Mouse (Mus musculus) MEL (cell line): ENCODE results near the gene Ptma. TPM values are rescaled to one million over a fixed set of nuclear protein-coding genes. Genes with fewer than 3 reads are reported as not detected.

ENCODE experiments used
- DNase-seq: peaks from one replicate; pipeline ENCODE4 v3.0.0; 2011; ENCODE audit warnings: low read depth, low spot score
- H3K27ac ChIP-seq: 2 replicates; pipeline ENCODE4 v1.5.1; 2012; ENCODE audit warnings: low read depth, mild to moderate bottlenecking, control low read depth, low read length, moderate library complexity; ENCODE audit not compliant: control insufficient read depth
- H3K27me3 ChIP-seq, 2 experiments: fragments of 150-350 bp in 1 of 2; sonication (generic) in 1 of 2; 2 replicates each; pipeline ENCODE4 v1.6.1; 2012; ENCODE audit warnings: low read length in 2 of 2, mild to moderate bottlenecking in 2 of 2, improper control_type of control experiment in 1 of 2, moderate library complexity in 1 of 2; ENCODE audit not compliant: insufficient read depth in 2 of 2, control insufficient read depth in 1 of 2
- H3K36me3 ChIP-seq, 2 experiments: 2 replicates each; pipeline ENCODE4 v1.6.1; 2012 to 2014; ENCODE audit warnings: low read length in 2 of 2, improper control_type of control experiment in 1 of 2, inconsistent platforms in 1 of 2, mild to moderate bottlenecking in 1 of 2; ENCODE audit not compliant: insufficient read depth in 2 of 2, control insufficient read depth in 1 of 2
- H3K4me1 ChIP-seq, 2 experiments: fragments of 150-350 bp in 1 of 2; sonication (generic) in 1 of 2; 2 replicates each; pipeline ENCODE4 v1.6.1; 2012; ENCODE audit warnings: low read length in 2 of 2, improper control_type of control experiment in 1 of 2, mild to moderate bottlenecking in 1 of 2; ENCODE audit not compliant: insufficient read depth in 2 of 2, control insufficient read depth in 1 of 2
- H3K4me3 ChIP-seq, 2 experiments: fragments of 150-350 bp in 1 of 2; sonication (generic) in 1 of 2; 2 replicates each; pipeline ENCODE4 v1.5.1; 2012; ENCODE audit warnings: low read depth in 2 of 2, low read length in 2 of 2, mild to moderate bottlenecking in 2 of 2, moderate library complexity in 2 of 2, control low read depth in 1 of 2, improper control_type of control experiment in 1 of 2; ENCODE audit not compliant: control insufficient read depth in 1 of 2, insufficient read depth in 1 of 2
- H3K79me2 ChIP-seq: 2 replicates; pipeline ENCODE4 v1.6.1; 2012; ENCODE audit warnings: mild to moderate bottlenecking, low read length, moderate library complexity; ENCODE audit not compliant: control insufficient read depth, poor library complexity, insufficient read depth
- H3K9ac ChIP-seq: 2 replicates; pipeline ENCODE4 v1.6.1; 2012; ENCODE audit warnings: low read depth, mild to moderate bottlenecking, control low read depth, low read length, moderate library complexity; ENCODE audit not compliant: control insufficient read depth, poor library complexity, severe bottlenecking
- H3K9me3 ChIP-seq: fragments of 150-350 bp; sonication (generic); replicated peaks from 2 replicates; pipeline ENCODE4 v1.6.1; 2012; ENCODE audit warnings: mild to moderate bottlenecking, low read length, improper control_type of control experiment, moderate library complexity; ENCODE audit not compliant: insufficient read depth
- BHLHE40 ChIP-seq: IDR thresholded peaks from 2 replicates; pipeline ENCODE4 v1.6.1; 2012; ENCODE audit warnings: low read depth, mild to moderate bottlenecking, inconsistent platforms, low read length, improper control_type of control experiment, borderline replicate concordance
- CHD1 ChIP-seq: IDR thresholded peaks from 2 replicates; pipeline ENCODE4 v1.6.1; 2012; ENCODE audit warnings: low read depth, mild to moderate bottlenecking, inconsistent platforms, low read length, improper control_type of control experiment
- CTCF ChIP-seq, 3 experiments: IDR thresholded peaks in 2 of 3; conservative IDR thresholded peaks in 1 of 3; 2 replicates each; pipeline ENCODE4 v1.5.1; 2011 to 2012; ENCODE audit warnings: low read length in 3 of 3, low read depth in 2 of 3, mild to moderate bottlenecking in 2 of 3, improper control_type of control experiment in 1 of 3, inconsistent platforms in 1 of 3, mixed read lengths in 1 of 3, moderate library complexity in 1 of 3; ENCODE audit not compliant: control insufficient read depth in 1 of 3, insufficient read depth in 1 of 3, poor library complexity in 1 of 3, severe bottlenecking in 1 of 3
- E2F4 ChIP-seq: IDR thresholded peaks from 2 replicates; pipeline ENCODE4 v1.6.1; 2011; ENCODE audit warnings: low read depth, low read length, improper control_type of control experiment, borderline replicate concordance
- ELF1 ChIP-seq: IDR thresholded peaks from 2 replicates; pipeline ENCODE4 v1.6.1; 2014; ENCODE audit warnings: low read depth, mild to moderate bottlenecking, inconsistent platforms, low read length, improper control_type of control experiment, moderate library complexity
- EP300 ChIP-seq, 2 experiments: IDR thresholded peaks; 2 replicates each; pipeline ENCODE4 v1.6.1; 2011; ENCODE audit warnings: improper control_type of control experiment in 2 of 2, low read length in 2 of 2, low read depth in 1 of 2, mild to moderate bottlenecking in 1 of 2
- ETS1 ChIP-seq: IDR thresholded peaks from 2 replicates; pipeline ENCODE4 v1.6.1; 2012; ENCODE audit warnings: low read depth, mild to moderate bottlenecking, inconsistent platforms, low read length, improper control_type of control experiment, moderate library complexity
- GABPA ChIP-seq: IDR thresholded peaks from 2 replicates; pipeline ENCODE4 v1.6.1; 2012; ENCODE audit warnings: low read depth, mild to moderate bottlenecking, inconsistent platforms, low read length, improper control_type of control experiment, moderate library complexity
- GATA1 ChIP-seq: IDR thresholded peaks from 2 replicates; pipeline ENCODE4 v1.6.1; 2011; ENCODE audit warnings: low read depth, low read length, improper control_type of control experiment
- HCFC1 ChIP-seq: IDR thresholded peaks from 2 replicates; pipeline ENCODE4 v1.6.1; 2012; ENCODE audit warnings: low read depth, mild to moderate bottlenecking, inconsistent platforms, low read length, improper control_type of control experiment, moderate library complexity
- JUND ChIP-seq: IDR thresholded peaks from 2 replicates; pipeline ENCODE4 v1.6.1; 2011; ENCODE audit warnings: low read depth, mild to moderate bottlenecking, improper control_type of control experiment, low read length
- KAT2A ChIP-seq: conservative IDR thresholded peaks from 2 replicates; pipeline ENCODE4 v1.6.1; 2012; ENCODE audit warnings: low read depth, low read length, improper control_type of control experiment, inconsistent platforms
- MAFK ChIP-seq: IDR thresholded peaks from 2 replicates; pipeline ENCODE4 v1.6.1; 2011; ENCODE audit warnings: low read depth, mild to moderate bottlenecking, low read length, improper control_type of control experiment, borderline replicate concordance
- MAX ChIP-seq: IDR thresholded peaks from 2 replicates; pipeline ENCODE4 v1.6.1; 2011; ENCODE audit warnings: low read length, improper control_type of control experiment
- MAZ ChIP-seq: IDR thresholded peaks from 2 replicates; pipeline ENCODE4 v1.6.1; 2012; ENCODE audit warnings: low read depth, mild to moderate bottlenecking, inconsistent platforms, low read length, improper control_type of control experiment
- MEF2A ChIP-seq: IDR thresholded peaks from 2 replicates; pipeline ENCODE4 v1.6.1; 2014; ENCODE audit warnings: low read depth, mild to moderate bottlenecking, inconsistent platforms, low read length, improper control_type of control experiment; ENCODE audit not compliant: poor library complexity, insufficient replicate concordance, severe bottlenecking; ENCODE audit errors: extremely low read depth
- MYB ChIP-seq: IDR thresholded peaks from 2 replicates; pipeline ENCODE4 v1.6.1; 2011; ENCODE audit warnings: mild to moderate bottlenecking, low read depth, low read length, improper control_type of control experiment
- MYC ChIP-seq: IDR thresholded peaks from 2 replicates; pipeline ENCODE4 v1.6.1; 2011; ENCODE audit warnings: low read depth, mild to moderate bottlenecking, low read length, improper control_type of control experiment, moderate library complexity
- NRF1 ChIP-seq: IDR thresholded peaks from 2 replicates; pipeline ENCODE4 v1.6.1; 2014; ENCODE audit warnings: low read depth, mild to moderate bottlenecking, inconsistent platforms, low read length, improper control_type of control experiment, moderate library complexity; ENCODE audit not compliant: poor library complexity, insufficient read depth, severe bottlenecking
- POLR2A ChIP-seq, 2 experiments: IDR thresholded peaks; 2 replicates each; pipeline ENCODE4 v1.6.1; 2011 to 2012; ENCODE audit warnings: low read length in 2 of 2, mild to moderate bottlenecking in 2 of 2, control low read depth in 1 of 2, improper control_type of control experiment in 1 of 2, low read depth in 1 of 2, moderate library complexity in 1 of 2; ENCODE audit not compliant: control insufficient read depth in 1 of 2, insufficient read depth in 1 of 2, poor library complexity in 1 of 2
- POLR2AphosphoS2 ChIP-seq: IDR thresholded peaks from 2 replicates; pipeline ENCODE4 v1.6.1; 2011; ENCODE audit warnings: low read length, improper control_type of control experiment
- POLR2AphosphoS5 ChIP-seq: IDR thresholded peaks from 2 replicates; pipeline ENCODE4 v1.6.1; 2012; ENCODE audit warnings: low read depth, borderline replicate concordance, mild to moderate bottlenecking, inconsistent platforms, low read length, moderate library complexity, mixed read lengths
- RAD21 ChIP-seq: IDR thresholded peaks from 2 replicates; pipeline ENCODE4 v1.6.1; 2011; ENCODE audit warnings: mild to moderate bottlenecking, low read depth, low read length, improper control_type of control experiment
- RCOR1 ChIP-seq: IDR thresholded peaks from 2 replicates; pipeline ENCODE4 v1.6.1; 2012; ENCODE audit warnings: low read depth, mild to moderate bottlenecking, inconsistent platforms, low read length, improper control_type of control experiment
- SIN3A ChIP-seq: IDR thresholded peaks from 2 replicates; pipeline ENCODE4 v1.6.1; 2012; ENCODE audit warnings: low read length, improper control_type of control experiment, inconsistent platforms
- TBP ChIP-seq: IDR thresholded peaks from 2 replicates; pipeline ENCODE4 v1.8.0; 2011; ENCODE audit warnings: low read depth, low read length, improper control_type of control experiment
- TCF12 ChIP-seq: IDR thresholded peaks from 2 replicates; pipeline ENCODE4 v1.6.1; 2014; ENCODE audit warnings: low read depth, mild to moderate bottlenecking, inconsistent platforms, low read length, improper control_type of control experiment, moderate library complexity
- UBTF ChIP-seq: IDR thresholded peaks from 2 replicates; pipeline ENCODE4 v1.6.1; 2012; ENCODE audit warnings: low read depth, mild to moderate bottlenecking, inconsistent platforms, low read length, improper control_type of control experiment, moderate library complexity, borderline replicate concordance; ENCODE audit not compliant: insufficient read depth
- USF1 ChIP-seq: IDR thresholded peaks from 2 replicates; pipeline ENCODE4 v1.6.1; 2014; ENCODE audit warnings: low read depth, mild to moderate bottlenecking, inconsistent platforms, low read length, improper control_type of control experiment, moderate library complexity
- ZC3H11A ChIP-seq: IDR thresholded peaks from 2 replicates; pipeline ENCODE4 v1.6.1; 2012; ENCODE audit warnings: low read depth, mild to moderate bottlenecking, inconsistent platforms, low read length, improper control_type of control experiment
- ZKSCAN1 ChIP-seq: IDR thresholded peaks from 2 replicates; pipeline ENCODE4 v1.6.1; 2012; ENCODE audit warnings: low read depth, mild to moderate bottlenecking, inconsistent platforms, low read length, improper control_type of control experiment, moderate library complexity
- ZMIZ1 ChIP-seq: IDR thresholded peaks from 2 replicates; pipeline ENCODE4 v1.6.1; 2012; ENCODE audit warnings: low read depth, mild to moderate bottlenecking, inconsistent platforms, low read length, improper control_type of control experiment, moderate library complexity
- ZNF384 ChIP-seq: IDR thresholded peaks from 2 replicates; pipeline ENCODE4 v1.6.1; 2012; ENCODE audit warnings: low read depth, mild to moderate bottlenecking, inconsistent platforms, low read length, improper control_type of control experiment
- polyA plus RNA-seq, 2 experiments: library from polyadenylated mRNA; stranded (reverse) in 1 of 2; unstranded in 1 of 2; fragments of >175 nt in 1 of 2; fragments of >200 nt in 1 of 2; gene quantifications; 2 replicates each; pipeline versions ENCODE4 v1.2.1 to v1.2.4; 2012; ENCODE audit warnings: low replicate concordance in 2 of 2, low read depth in 1 of 2; ENCODE audit not compliant: insufficient read length in 2 of 2, insufficient read depth in 1 of 2, missing spikeins in 1 of 2
- total RNA-seq: library from RNA; depleted of rRNA; stranded (reverse); fragments of 300-350 nt; gene quantifications from 2 replicates; pipeline ENCODE4 v1.2.3, GENCODE M21; 2012

Gene Ptma
- total and polyA plus RNA-seq, 3 experiments, result 2,419 to 4,891 (median 3,309) TPM

- Histone ChIP-seq H3K4me1 (peaks cover 3 to 15% of the 10 kb centered on the region in 2 experiments; a peak in 2 of 4 replicates), H3K79me2 (peaks cover 13% of the 10 kb centered on the region), H3K27ac (peak overlapping the region; percentile 87), H3K4me3 (peak overlapping the region; percentile 47 to 70), H3K36me3 (peaks cover 0 to 11% of the 10 kb centered on the region in 2 experiments; a peak in 2 of 4 replicates)
- no peak for DNase-seq
- TF ChIP-seq CTCF (IDR thresholded peaks at IDR 0.05 in 2 of 3, conservative IDR thresholded peaks at IDR 0.05 in 1 of 3; ENCODE audit: control insufficient read depth in 1 of 3, insufficient read depth in 1 of 3, low read depth in 2 of 3, low read length in 3 of 3, poor library complexity in 1 of 3, severe bottlenecking in 1 of 3), result no peak
- TF ChIP-seq ELF1, result no peak
- TF ChIP-seq MEF2A, result no peak
- no peak for TF ChIP-seq EP300 (IDR thresholded peaks at IDR 0.05; ENCODE audit: low read depth in 1 of 2, low read length in 2 of 2)
- TF ChIP-seq ZC3H11A, result no peak
- no peak; the same call in 1 of the 2 replicates for TF ChIP-seq TCF12
- no peak for TF ChIP-seq HCFC1
- no peak for TF ChIP-seq RCOR1
- TF ChIP-seq ETS1, result 0 out of 2 replicates have a peak, but pooled peaks have one; percentile 5
- TF ChIP-seq POLR2AphosphoS2, result no peak; the same call in none of the 2 replicates
- no peak for TF ChIP-seq JUND
- no peak for TF ChIP-seq RAD21
- TF ChIP-seq TBP, result no peak
- TF ChIP-seq UBTF, result 0 out of 2 replicates have a peak, but pooled peaks have one; percentile 68
- TF ChIP-seq GABPA, result no peak
- no peak for TF ChIP-seq NRF1
- no peak for TF ChIP-seq GATA1
- no peak for TF ChIP-seq MYB
- no peak for TF ChIP-seq ZKSCAN1
- TF ChIP-seq MAZ, result no peak
- no peak for TF ChIP-seq ZNF384
- 0 out of 2 replicates have a peak, but pooled peaks have one; percentile 72 for TF ChIP-seq POLR2AphosphoS5
- TF ChIP-seq CHD1, result peak; percentile 88
- no peak for TF ChIP-seq MYC
- TF ChIP-seq BHLHE40, result no peak
- TF ChIP-seq MAFK, result no peak
- TF ChIP-seq ZMIZ1, result peak; percentile 46; the same call in 1 of the 2 replicates
- no peak; the same call in 1 of the 2 replicates for TF ChIP-seq SIN3A
- peak in 1 of 2 experiments; percentile 96; a peak in 2 of 4 replicates for TF ChIP-seq POLR2A (IDR thresholded peaks at IDR 0.05; ENCODE audit: control insufficient read depth in 1 of 2, insufficient read depth in 1 of 2, low read depth in 1 of 2, low read length in 2 of 2, poor library complexity in 1 of 2)
- TF ChIP-seq E2F4, result no peak
- no peak for TF ChIP-seq KAT2A
- TF ChIP-seq USF1, result no peak
- TF ChIP-seq MAX, result no peak
- TF ChIP-seq, all 39 proteins: peak for 6
- Histone ChIP-seq H3K9me3 (no peaks in the 10 kb centered on the region), H3K9ac (peak overlapping the region; percentile 87), H3K27me3 (no peaks in the 10 kb centered on the region)
Measured at GRCm38 (mm10) chr1:86486703-86487294, 39.7 kb upstream of the Ptma start.
